Mouse (Mus musculus) layer of hippocampus, postnatal 14 days (tissue): ENCODE results near the gene Cd163l1. TPM values are rescaled to one million over a fixed set of nuclear protein-coding genes. Genes with fewer than 3 reads are reported as not detected.
A peak's percentile ranks its signal among the peaks of the same experiment; 100 is the strongest.

ENCODE experiments used
- DNase-seq, 2 experiments: peaks; one replicate each; pipeline ENCODE4 v3.0.0; 2021 to 2022; ENCODE audit warnings: low spot score in 2 of 2, mixed read lengths in 1 of 2
- long read RNA-seq, 2 experiments: library from polyadenylated mRNA; stranded (forward); transcript quantifications; one replicate each; pipeline ENCODE4 v2.0.0; 2021
- total RNA-seq, 2 experiments: library from RNA; stranded (reverse); gene quantifications; 2 replicates each; pipeline ENCODE4 v1.2.3; 2021

The Cd163l1 gene
- under 1 TPM; 0.85 to 0.98 TPM for total RNA-seq
- long read RNA-seq, experiment 1, partial matches to known transcripts = 0 of 2 reads
- long read RNA-seq, experiment 1, other reads (novel, unspliced or antisense) = 2 of 2 reads
- long read RNA-seq, experiment 2, partial matches to known transcripts = 0 of 1 reads
- long read RNA-seq, experiment 2, other reads (novel, unspliced or antisense) = 1 of 1 reads

DNA sequence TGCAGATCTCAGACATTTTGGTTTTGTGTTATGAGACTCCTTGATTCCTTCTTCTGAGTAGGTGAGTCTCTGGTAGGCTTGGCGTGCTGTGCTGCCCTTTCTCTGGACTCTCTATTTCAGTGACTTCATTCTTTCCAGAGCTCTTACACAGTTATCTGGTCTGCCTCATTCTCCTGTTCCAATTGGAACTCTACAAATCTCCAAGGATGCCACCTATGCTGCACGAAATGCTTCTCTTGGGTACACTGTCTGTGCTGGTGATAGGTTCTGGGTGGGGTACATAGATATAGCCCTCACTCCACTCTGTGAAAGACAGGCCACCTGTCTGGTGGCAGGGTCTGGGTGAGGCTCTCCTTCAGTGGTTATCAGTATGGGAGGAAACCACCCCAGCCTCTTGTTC lies at the start of gene Cd163l1:
Gene Cd163l1, plus strand, starts transcription at position 301 of the 400 bp plus-strand sequence.
- DNase-seq = no peak

DNA sequence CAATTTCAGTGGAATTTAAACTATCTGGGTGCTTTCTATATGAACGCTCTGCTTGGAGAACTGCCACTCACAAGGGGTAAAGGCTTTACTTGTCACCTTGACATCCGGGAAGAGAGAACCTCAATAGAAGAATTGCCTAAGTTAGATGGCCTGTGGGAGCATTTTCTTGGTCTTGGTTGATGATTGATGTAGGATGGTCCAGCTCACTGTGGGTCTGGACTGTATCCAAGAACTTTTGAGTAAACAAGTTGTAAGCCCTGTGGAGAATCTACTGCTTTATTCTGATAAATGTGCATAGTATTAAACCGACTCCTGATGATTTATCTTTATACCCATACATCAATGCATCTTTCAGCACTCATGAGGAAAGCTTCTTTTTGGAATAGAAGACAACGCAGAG lies 48.7 kb upstream of the Cd163l1 start:
- no peak for DNase-seq

DNA sequence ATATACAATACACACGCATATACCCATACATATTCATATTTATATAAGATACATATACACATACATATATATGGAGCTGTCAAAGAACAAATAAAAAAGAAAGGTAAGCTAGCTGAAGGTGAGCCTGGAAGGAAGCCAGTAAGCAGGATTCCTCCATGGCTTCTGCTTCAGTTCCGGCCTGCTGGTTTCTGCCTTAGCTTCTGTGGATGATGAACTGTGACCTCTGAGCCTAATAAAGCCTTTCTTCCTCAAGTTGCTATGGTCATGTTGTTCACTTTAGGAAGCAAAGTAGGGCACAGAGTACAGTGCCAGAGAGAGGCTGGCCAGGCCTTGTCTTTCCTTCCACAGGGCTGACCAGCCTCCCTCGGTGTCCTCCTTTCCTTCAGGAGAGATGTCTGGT lies 47.2 kb upstream of the Cd163l1 start:
- DNase-seq = no peak

DNA sequence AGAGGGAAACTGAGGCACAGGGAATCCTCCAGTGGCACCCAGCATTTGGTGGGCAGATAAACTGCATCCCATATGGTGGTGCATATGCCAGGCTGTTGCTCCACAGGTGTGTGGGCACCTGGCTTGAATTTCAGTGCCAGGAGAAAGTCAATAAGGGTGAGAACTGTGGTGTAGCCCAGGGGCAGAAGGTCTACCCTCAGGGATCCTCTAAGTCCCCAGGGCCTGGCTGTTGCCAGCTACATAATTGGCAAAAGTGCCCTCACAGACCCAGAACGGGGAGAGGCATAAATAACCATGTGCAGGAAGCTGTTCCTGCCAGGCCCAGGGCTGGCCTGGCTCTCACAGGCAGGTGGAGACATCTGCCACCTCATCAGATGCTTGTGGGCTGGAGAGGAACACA lies 45.1 kb upstream of the Cd163l1 start, which contains the start of gene Olfr523:
Gene Olfr523, plus strand, starts transcription at position 282 of the 400 bp plus-strand sequence.
- DNase-seq = no peak

DNA sequence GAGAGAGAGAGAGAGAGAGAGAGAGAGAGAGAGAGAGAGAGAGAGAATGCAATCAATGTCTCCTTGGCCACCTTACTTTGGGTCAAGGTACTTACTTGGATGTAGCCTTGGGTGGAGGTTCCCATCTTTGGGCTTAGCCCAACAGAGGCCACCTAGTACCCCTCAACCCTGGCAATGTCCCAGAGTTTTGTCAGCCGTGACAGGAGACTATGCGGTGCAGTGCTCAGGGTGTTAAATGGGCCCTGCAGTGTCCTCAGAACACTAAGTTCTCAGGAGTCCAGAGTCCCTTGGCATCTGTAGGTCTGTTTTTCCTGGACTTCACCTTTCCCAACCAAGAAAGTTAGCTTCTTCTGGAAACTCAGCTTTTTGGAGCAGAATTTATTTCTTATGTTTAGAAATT lies 38.9 kb upstream of the Cd163l1 start:
- no peak for DNase-seq

DNA sequence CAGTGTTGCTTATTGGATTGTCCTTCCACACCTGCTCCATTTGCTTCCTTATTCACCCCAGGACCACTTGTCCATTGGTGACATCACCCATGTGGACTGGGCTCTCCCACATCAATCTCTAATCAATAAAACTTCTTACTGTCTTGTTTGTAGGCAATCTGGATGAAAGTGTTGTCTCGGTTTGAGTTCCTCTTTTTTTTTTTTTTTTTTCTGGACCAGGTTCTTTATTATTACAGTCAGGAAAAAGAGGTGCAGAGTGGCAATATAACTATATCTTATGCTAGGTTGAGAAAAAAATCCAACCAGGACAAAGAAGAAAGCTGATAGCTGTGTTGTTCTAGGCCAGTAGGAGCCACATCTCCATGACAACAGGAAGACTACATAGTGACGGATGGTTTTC lies 37.4 kb upstream of the Cd163l1 start:
- no peak for DNase-seq

DNA sequence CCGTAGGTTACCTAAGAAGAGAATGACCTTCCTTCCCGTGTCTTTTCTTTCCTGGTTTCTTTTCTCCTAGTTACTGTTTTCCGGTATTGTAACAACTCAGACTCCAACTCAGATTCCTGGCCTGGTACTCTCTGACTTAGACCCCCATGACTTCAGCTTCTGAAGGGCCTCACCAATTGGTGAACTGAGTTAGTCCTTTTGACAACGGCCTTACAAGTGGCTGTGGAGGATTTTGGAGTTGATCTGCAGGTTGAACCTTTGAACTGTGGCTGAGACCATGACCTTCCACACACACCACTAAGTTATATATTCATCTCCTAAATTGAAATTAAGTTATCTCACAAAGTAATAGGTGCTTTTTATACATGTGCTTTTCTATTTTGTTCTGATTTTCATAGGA lies 33.9 kb upstream of the Cd163l1 start:
- DNase-seq = no peak

- DNase-seq = peak; percentile 39 to 55
Observed at GRCm38 (mm10) chr7:140186646-140187620, 31.1 kb upstream of the Cd163l1 start.

DNA sequence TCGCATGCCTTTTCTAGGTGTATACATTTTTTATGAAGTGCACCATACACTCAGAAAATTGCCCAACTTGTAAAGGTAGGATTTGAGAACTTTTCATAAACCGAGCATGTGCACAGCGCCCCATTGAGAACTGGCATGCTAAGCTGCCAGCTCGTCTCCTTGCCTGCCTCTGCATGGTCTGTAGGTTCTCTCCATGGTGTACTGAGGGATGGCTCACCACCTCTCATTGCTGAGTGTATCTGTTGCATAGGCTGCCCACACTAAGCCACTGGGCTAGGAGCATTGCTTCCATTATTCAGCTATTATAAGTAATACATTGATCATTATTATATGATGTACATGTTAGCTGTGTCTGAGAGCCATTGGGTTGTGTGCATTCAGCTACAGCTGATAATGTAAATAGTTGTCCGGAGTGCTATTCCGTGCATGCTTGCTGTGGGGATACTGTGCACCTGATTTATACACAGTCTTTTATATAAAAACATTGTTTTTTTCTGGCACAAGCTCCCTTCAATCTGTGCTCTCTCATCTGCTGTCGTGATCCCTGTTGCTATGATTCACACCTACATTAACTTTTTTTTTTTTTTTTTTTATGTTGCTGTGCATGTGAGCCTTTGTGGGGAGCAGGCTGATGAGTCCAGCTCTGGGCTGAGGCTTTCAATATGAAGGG lies 30.2 kb upstream of the Cd163l1 start:
- peak; percentile 24 to 63 for DNase-seq

GRCm38 (mm10) chr7:140188391-140189328 lies 29.4 kb upstream of the Cd163l1 start:
- peak; percentile 50 to 55 for DNase-seq

DNA sequence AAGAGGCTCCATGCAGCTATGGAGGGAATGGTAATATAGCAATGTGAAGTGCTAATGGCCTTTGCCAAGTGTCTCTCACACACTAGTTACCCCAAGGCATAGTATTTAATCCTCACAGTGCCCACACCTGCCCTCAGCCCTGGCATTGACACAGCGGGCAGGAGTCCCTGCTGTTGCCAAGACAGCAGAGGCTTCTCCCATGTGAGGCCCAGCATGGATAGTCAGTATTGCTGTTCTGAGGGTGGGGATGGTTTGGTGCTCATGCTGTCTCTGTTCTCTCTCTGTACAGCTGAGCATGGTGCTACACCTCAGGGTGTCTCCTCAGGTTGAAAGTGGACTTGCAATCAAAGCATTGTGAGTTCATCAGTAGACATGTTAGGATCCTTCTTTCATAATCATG lies 27.6 kb upstream of the Cd163l1 start:
- DNase-seq = no peak

GRCm38 (mm10) chr7:140192445-140192844 lies 25.6 kb upstream of the Cd163l1 start:
- DNase-seq = no peak

GRCm38 (mm10) chr7:140192851-140193250 lies 25.2 kb upstream of the Cd163l1 start:
- no peak for DNase-seq

DNA sequence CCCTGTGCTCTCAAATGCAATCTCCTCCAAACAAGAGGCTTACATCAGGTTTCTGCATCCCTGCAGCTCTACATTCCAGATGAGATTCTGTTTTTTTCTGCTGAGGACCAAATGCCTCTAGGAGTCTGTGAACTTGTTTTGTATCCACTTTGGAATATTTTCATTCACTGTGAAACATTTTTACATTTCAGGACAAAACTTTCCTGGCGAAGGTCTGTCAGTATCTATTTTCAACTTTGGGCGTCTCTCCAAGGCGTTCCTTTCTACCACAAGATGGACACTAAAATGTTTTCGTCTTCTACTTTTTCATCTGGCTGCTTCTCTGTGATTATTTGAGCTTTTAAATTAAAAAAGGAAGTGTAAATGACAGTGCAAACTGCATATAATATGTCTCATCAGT lies 24.0 kb upstream of the Cd163l1 start:
- peak in 1 of 2 experiments; percentile 7 for DNase-seq

- DNase-seq = no peak
Observed at GRCm38 (mm10) chr7:140196002-140196401, 22.1 kb upstream of the Cd163l1 start.

- no peak for DNase-seq
Observed at GRCm38 (mm10) chr7:140201090-140201489, 17.0 kb upstream of the Cd163l1 start.

DNA sequence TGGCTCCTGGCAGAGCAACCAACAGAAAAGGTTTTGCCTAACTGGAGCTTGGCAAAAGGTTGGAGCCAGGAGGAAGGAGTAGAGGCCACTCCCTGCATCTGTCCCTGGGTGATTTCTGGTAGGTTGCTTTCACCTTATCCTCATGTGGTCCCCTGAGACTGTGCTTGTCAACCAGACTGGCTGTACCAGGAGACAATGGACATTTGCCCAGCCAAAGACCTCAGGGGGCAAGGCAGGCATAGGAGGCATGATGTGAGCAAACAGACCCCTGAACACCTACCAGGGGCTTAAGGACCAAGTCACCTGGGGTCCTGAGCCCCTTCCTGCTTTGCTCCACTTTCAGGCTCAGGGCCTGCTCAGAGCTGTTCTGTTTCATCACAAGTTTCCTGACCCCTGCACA lies 12.2 kb upstream of the Cd163l1 start, which contains the start of gene Olfr524:
Gene Olfr524, minus strand, starts transcription at position 101 of the 400 bp plus-strand sequence.
- DNase-seq = no peak

DNA sequence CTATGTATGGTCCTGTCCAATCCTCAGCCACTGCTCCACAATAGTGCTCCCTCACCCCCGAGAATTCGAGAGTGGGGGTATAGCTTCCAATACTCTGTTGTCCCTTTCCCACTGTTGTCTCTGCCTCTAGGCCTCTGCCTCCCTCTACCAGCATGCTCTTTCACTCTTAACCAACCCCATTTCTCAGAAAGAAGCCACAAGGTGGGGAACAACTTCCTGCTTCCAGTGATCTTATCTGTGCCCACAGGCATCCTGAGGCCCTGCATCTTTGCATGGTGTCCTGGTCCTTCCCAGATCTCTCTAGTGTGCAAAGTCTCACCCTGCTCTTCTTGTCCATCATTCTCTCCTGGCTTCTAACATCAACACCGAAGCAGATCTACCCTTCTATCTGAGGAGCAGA lies 11.2 kb upstream of the Cd163l1 start:
- no peak for DNase-seq

- no peak for DNase-seq
Observed at GRCm38 (mm10) chr7:140208153-140208552, 9.9 kb upstream of the Cd163l1 start.

- no peak for DNase-seq
Observed at GRCm38 (mm10) chr7:140208677-140209076, 9.4 kb upstream of the Cd163l1 start.

DNA sequence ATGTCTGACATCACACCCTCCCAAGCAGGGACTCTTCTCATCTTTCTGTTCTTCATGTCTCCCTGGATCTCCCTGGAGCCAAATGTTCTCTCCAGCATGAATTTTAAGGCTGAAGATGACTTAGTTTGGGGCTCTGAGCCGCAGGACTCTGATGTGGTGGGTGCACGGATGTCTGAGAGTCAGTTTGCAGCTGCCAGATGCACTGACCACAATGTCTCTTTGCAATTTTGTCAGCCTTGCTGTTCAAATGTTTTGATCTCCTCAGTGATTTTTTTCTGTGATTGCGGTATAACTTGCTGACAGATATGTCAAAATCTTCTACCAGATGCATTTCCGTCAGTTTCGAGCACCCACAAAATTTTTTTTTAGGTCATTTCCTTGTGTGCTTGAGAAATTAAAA lies 4.2 kb upstream of the Cd163l1 start:
- DNase-seq = no peak
